Mouse (Mus musculus) T-cell, adult 2 months (primary cell): ENCODE data around the gene Hoxd11.
A peak's percentile ranks its signal among the peaks of the same experiment; 100 is the strongest.

Experiments
- DNase-seq: peaks from one replicate; pipeline ENCODE4 v3.0.0; 2022; ENCODE audit warnings: low spot score

Hoxd11 gene

DNA sequence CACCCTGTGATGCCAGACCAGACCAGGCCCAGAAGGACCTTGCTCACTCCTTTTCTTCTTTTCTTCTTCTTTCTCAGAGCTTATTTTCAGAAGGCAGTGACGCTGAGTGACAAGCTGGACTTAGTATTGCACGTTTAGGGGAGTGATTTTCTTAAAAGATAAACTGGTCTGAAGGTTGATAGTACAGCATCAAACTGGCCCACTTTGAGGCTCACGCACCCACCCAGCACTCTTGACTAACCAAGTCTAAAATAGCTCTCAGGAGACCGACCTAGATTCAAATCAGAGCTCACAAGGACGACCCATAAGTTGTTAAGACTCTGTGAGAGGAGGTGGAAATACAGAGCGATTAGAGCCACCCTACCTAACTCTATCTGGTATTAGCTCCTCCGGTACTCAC lies 12.9 kb upstream of the Hoxd11 start:
- no peak for DNase-seq

GRCm38 (mm10) chr2:74667191-74667841 lies 12.0 kb upstream of the Hoxd11 start:
- no peak for DNase-seq

GRCm38 (mm10) chr2:74667842-74668357 lies 11.5 kb upstream of the Hoxd11 start, which contains the start of gene Hoxd13:
Hoxd13 (plus strand) TSS chr2:74668310.
- DNase-seq: no peak

DNA sequence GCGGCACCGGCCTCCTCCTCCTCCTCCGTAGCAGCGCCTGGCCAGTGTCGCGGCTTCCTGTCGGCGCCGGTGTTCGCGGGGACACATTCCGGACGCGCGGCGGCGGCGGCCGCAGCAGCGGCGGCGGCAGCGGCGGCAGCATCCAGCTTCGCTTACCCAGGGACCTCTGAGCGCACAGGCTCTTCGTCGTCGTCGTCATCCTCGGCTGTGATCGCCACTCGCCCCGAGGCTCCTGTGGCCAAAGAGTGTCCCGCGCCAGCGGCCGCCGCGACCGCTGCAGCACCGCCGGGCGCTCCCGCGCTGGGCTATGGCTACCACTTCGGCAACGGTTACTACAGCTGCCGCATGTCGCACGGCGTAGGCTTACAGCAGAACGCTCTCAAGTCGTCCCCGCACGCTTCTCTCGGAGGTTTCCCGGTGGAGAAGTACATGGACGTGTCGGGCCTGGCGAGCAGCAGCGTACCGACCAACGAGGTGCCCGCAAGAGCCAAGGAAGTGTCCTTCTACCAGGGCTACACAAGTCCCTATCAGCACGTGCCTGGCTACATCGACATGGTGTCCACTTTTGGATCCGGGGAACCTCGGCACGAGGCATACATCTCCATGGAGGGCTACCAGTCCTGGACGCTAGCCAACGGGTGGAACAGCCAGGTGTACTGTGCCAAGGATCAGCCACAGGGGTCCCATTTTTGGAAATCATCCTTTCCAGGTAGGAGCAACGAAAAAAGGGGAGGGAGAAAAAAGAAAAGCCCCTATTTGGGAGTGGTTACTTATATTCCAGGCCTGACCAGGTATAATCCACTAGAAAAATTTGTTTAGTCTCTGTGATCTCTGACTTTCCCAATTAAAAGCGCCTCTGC lies 10.8 kb upstream of the Hoxd11 start:
- DNase-seq: no peak

DNA sequence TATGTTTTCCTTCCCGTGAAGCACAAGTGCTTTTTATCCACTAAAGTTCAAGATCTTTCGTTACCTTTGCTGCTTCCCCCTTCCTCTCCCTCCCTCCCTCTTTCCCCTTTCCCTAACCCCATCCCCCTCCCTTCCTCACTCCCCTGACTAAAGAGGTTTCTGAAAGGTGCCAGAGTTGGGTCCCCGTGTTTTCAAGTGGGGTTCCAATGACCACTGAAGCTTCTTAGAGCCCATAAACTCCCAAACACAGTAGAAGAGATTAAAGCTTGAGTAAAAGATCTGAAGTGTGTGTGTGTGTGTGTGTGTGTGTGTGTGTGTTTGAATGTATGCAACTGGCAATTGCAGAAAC lies 10.2 kb upstream of the Hoxd11 start:
- DNase-seq: no peak

- DNase-seq: no peak
Measured at GRCm38 (mm10) chr2:74669650-74670235, 9.6 kb upstream of the Hoxd11 start.

GRCm38 (mm10) chr2:74670632-74671188 lies 8.6 kb upstream of the Hoxd11 start:
- DNase-seq: no peak

DNA sequence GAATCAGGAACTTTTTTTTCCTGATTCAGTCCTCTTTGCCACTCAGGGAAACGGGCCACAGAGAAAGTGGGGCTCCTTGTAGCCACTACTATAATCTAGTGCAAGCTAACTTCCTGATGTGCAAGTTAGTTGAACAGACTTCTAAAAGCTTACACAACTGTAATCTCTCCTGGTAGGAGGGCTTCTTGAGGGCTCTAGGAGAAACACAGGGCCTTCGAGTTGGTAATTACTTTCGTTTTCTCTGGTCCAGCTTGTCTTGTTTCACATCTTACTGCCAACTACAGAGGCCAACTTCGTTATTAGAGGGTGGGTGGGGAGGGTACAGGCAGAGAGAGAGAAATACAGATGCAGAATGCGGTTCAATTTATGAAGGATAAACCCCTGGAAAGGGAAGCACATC lies 7.5 kb upstream of the Hoxd11 start:
- no peak for DNase-seq

DNA sequence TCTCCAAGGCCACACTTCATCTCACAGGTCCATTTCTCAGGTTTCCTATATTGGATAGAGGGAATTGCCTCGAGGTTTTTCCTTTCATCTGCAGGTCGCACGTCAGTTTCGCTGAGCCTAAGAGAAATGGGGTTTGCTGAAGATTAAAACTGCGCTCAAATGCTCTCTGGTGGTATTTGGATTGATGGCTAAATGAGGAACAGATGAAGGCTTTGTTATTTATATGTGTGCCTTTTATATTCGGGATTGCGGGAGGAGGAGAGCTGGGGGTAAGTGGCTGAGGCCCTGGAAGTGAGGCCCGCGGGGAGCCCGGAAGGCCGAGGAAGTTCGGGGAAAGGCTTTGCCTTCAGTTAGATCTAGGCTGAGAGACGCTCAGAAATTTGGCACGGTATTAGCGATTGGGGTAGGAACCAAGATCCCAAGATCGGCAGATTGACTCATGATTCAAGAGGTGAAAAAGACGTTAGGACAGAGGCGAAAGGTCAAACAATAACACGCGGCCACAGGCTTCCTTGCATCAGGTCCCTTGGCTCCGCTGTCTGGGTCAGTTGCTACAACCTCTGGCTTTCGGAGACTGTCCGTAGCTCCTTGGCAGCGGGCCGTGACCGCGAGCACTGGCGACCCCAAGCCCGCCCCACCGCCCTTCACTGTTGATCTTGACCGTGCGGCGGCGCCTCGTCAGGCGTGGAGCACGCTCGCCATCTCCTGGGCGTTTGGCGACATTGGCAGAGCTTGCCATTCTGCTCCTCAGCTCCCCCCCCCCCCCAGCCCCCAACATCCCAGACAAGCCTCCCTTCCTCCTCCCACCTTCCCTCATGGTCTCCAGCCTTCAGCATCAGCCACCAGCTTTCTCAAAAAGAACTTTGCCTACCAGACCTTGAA lies 6.6 kb upstream of the Hoxd11 start:
- DNase-seq: peak; percentile 43

- DNase-seq: no peak
Measured at GRCm38 (mm10) chr2:74673835-74674425, 5.4 kb upstream of the Hoxd11 start.

DNA sequence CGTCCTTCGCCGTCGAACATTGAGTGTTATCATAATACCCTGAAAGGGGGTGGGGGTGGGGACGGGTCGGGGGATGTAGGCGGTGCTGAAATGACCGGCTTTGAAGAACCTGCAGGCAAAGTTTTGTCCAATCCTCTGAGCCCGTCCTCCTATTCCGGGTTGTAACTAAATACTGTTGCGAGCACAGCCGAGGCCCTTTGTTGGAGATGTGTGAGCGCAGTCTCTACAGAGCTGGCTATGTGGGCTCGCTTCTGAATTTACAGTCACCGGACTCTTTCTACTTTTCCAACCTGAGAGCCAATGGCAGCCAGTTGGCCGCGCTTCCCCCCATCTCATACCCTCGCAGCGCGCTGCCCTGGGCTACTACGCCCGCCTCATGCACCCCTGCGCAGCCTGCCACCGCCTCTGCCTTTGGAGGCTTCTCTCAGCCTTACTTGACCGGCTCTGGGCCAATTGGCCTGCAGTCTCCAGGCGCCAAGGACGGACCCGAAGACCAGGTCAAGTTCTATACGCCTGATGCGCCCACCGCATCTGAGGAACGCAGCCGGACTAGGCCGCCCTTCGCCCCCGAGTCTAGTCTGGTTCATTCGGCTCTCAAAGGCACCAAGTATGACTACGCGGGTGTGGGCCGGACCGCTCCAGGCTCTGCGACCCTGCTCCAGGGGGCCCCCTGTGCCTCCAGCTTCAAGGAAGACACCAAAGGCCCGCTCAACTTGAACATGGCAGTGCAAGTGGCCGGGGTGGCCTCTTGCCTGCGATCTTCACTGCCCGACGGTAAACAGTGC lies 4.3 kb upstream of the Hoxd11 start, which contains the start of gene Hoxd12:
TSS of gene Hoxd12 (plus strand) at position 133 of the 785 bp plus-strand sequence.
- no peak for DNase-seq

- no peak for DNase-seq
Measured at GRCm38 (mm10) chr2:74675666-74676282, 3.6 kb upstream of the Hoxd11 start.

DNA sequence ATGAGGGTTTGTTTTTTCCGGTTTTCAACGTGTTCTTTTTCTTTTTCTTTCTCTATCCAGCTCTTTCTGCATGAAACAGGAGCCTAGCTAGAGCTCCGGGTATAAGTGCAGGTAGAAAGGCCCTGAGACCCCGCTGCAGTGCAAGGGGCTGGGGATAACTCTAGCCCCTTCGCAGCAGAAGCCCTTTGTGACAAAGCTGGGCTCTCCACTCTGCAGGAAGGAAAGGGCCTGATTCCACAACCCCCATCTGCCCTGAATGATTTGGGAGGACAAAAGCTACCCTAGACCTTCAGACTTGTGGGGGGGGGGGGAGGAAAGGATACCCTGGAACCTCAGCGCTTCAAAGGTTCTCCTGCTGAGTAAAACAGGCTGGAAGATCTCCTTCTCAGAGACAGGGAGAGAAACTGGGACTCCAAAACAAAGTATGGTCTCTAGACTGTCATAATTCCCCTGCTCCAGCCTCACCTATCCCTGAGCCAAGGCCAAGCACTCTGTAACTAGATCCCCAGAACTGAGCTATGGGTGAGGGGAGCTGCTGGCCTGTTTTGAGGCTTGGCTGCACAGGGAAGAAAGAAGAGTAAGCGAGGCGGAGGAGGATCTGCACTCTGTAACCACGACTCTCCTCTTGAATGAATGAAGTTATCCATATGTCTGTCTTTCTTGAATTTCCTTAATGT lies 2.8 kb upstream of the Hoxd11 start:
- no peak for DNase-seq

DNA sequence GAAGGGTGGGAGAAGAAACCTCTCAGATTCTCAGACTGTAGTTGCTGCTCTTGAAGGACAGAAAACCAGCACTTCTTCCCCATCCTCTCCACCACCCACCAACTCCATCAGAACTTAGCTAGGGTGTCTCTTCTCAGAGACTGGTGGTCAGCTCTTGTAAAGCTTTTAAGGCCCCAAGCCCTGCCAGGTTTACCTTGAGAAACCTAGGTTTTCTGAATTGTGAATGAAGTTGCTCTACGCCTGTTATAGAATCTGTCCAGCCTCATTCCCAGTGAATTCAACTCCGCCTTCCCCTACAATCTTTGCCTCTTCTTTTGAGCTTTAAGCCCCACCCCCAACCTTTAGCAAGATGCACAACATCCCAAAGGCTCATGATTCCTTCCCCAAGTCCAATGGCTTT lies 2.3 kb upstream of the Hoxd11 start:
- DNase-seq: no peak

DNA sequence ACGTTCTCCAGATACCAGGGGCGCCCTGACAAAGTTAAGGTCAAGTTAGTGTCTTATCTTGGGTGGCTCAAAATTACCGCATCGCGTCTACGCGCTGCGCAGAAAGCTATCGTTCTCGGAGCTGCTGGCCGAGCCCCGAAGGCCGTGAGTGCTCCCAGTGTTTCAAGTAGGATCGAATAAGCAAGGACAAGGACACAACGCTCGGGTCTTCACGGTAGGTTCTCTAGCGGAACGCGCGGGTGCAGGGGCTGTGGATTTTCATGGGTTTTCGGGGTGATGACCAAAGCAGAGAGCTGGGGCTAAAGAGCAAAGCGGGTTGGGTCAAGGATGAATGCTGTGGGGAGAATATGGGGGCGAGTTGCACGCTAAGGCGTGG lies 227 bp downstream of the Hoxd11 start:
- DNase-seq: no peak

- DNase-seq: no peak
Measured at GRCm38 (mm10) chr2:74679980-74680379, 623 bp downstream of the Hoxd11 start.

- DNase-seq: no peak
Measured at GRCm38 (mm10) chr2:74680561-74681398, 1.4 kb downstream of the Hoxd11 start.
